Mouse (Mus musculus) skeletal muscle tissue, adult 2 months (tissue): ENCODE data around the gene Tsc2.

Experiments used
- DNase-seq: peaks from one replicate; pipeline ENCODE4 v3.0.0-alpha.2; 2012; ENCODE audit warnings: low read depth, low spot score

The Tsc2 gene

DNA sequence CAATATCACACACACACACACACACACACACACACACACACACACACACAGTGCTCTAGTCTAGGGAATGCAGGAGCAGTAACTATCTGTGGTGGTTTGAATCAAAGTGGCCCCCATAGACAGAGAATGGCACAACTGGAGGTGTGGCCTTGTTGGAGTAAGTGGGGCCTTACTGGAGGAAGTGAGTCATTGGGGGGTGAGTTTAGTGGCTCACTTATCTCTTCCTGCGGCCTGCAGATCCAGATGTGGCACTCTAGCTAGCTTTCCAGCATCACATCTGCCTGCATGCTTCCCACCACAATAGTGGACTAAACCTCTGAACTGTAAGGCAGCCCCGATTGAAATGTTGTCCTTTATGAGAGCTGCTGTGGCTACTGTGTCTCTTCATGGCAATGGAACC, 21.7 kb downstream of the Tsc2 start:
- no peak for DNase-seq

DNA sequence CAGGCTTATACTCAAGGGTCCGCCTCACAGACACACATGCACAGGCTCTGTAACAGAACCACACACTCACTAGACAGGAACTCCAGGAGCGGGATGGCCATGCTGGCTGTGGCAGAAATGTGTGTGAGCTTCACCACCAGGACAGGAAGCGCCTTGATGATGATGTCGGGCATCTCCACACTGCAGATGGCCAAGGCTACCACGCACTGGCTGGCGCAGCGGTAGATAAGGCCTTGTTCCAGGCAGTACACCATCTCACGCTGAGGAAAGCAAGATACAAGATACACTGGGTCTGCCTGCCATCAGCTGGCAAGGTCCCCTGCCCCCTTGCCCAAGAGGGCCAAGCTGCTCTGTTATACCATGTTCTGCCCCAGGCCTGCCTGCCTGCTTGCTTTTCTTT, 23.6 kb downstream of the Tsc2 start:
- DNase-seq = no peak

DNA sequence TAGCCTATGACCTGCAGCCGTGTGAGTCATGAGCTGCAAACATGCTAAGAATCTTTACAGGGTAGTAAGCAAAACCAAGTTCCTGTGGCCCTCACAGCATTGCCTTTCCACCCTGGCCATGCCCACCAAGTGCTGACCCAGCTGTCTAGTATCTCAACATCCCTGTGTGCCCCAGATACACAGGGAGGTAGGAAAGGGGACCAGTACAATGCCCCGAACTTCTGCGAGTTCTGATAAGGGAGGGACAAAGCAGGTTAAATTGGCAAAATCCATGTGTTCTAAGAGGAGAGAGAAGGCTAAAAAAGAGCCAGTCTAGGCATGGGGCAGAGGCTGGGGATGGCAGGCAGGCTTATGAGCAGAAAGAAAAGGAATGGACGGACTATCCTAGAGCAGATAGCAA, 24.1 kb downstream of the Tsc2 start:
- no peak for DNase-seq

GRCm38 (mm10) chr17:24604557-24604956, 27.9 kb downstream of the Tsc2 start:
- no peak for DNase-seq

DNA sequence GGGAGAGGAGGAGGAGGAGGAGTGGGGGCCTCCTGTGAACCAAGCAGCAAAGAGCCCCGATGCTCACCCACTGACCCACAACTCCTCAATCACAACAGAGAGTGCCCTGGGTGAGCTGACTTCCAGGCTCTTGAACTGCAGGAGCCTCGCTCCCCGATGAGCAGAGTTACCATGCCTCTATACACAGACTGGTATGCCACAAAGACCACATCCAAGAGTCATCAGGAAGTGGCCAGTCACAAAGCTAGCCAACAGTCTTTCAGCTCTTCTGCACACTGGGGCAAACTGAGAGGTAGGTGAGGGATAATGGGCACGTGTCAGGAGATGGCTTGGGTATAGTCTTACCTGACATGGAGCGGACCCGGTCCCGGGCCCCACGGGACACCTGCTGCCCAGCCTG, 28.5 kb downstream of the Tsc2 start:
- no peak for DNase-seq

- no peak for DNase-seq
Observed at GRCm38 (mm10) chr17:24600502-24600901, 31.9 kb downstream of the Tsc2 start.

GRCm38 (mm10) chr17:24597989-24598388, 34.4 kb downstream of the Tsc2 start:
- no peak for DNase-seq

GRCm38 (mm10) chr17:24596471-24597183, 35.8 kb downstream of the Tsc2 start:
- DNase-seq = no peak

GRCm38 (mm10) chr17:24596073-24596466, 36.4 kb downstream of the Tsc2 start:
- no peak for DNase-seq

- DNase-seq = no peak
Observed at GRCm38 (mm10) chr17:24595126-24596072, 37.0 kb downstream of the Tsc2 start.

- no peak for DNase-seq
Observed at GRCm38 (mm10) chr17:24593992-24594890, 38.2 kb downstream of the Tsc2 start.

- DNase-seq = no peak
Observed at GRCm38 (mm10) chr17:24593248-24593647, 39.2 kb downstream of the Tsc2 start.

DNA sequence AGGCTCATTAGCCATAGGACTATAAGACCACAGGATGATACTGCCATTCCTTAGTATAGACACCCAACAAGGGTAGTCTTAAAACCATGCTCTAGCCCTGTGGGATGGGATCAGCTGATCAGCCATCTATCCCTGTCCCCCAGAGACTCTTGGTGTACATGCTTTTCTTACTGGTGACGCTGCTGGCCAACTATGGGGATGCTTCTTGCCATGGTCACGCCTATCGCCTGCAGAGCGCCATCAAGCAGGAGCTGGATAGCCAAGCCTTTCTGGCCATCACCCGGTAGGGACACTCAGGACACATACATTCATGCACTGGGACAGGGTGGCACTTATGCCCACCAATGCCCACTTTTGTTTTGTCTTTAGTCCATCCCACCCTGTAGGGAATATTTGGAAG, 40.7 kb downstream of the Tsc2 start:
- DNase-seq = no peak

- no peak for DNase-seq
Observed at GRCm38 (mm10) chr17:24590943-24591342, 41.5 kb downstream of the Tsc2 start.

DNA sequence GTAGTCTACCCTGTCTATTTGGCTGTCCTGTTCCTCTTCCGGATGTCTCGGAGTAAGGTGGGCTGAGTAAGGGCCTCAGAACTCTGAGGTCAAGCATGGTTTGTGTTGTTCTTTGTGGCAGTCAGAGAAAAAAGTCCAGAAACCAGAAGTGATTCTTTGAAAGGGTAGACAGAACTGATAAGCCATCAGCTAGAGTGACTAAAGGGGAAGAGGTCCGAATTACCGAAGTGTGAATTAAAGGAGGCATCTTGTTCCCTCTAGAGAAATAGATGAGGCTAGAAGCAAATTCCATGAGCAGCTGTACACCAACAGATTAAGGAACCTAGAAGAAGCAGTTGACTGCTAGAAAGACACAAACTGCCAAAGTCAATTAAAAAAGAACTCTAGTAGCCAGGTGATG, 45.9 kb downstream of the Tsc2 start:
- no peak for DNase-seq

DNA sequence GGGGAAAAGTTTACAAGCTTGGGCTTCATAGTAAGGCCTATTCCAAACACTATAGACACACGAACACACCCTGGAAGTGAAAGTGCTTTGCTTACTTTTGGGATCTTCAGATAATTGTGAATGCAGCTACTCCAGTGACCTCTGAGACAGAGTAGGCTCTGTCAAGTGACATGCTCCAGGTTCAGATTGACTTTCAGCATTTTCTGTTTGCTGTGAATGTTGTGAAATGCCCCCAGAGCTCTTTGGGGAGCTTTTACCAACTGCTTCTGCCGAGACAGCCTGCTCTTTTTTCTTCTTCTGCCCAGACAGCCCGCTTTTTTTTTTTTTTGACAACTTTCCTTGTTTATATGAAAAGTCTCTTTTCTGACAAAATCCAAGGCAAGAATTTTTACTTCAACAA, 47.9 kb downstream of the Tsc2 start:
- DNase-seq = no peak

DNA sequence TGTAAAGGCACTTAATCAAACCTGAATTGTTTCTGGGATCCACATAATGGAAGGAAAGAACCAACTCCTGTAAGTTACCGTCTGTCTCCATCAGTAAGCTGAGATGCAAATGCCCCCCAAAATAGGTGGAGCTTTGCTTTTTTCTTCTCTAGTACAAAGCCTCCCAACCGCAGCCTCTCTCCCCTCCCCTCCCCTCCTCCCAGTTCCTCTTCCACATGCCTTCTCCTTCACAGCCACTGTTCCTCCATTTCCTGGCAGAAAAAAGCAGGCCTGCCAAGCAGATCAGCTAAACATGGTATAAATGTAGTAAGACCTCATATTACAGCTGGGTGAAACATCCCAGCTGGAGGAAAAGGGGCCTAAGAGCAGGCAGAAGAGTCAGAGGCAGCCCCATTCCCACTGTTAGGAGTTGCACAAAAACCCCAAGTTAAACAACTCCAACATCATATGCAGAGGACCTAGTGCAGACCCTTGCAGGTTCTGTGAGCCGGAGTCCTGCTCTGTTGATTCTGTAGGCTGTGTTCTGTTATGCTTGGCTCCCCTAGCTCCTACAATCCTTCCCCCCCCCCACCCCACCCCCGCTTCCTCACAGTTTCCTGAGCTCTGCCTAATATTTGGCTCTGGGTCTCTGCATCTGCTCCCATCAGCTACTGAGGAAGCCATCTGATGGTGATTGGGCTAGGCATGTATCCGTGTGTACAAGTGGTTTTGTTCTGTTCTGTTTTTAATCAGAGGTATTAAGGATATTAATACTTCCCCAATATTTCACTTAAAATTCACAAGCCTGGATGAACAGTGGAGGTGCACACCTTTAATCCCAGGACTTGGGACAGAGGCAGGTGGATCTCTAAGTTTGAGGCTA, 48.6 kb downstream of the Tsc2 start:
- DNase-seq = no peak

DNA sequence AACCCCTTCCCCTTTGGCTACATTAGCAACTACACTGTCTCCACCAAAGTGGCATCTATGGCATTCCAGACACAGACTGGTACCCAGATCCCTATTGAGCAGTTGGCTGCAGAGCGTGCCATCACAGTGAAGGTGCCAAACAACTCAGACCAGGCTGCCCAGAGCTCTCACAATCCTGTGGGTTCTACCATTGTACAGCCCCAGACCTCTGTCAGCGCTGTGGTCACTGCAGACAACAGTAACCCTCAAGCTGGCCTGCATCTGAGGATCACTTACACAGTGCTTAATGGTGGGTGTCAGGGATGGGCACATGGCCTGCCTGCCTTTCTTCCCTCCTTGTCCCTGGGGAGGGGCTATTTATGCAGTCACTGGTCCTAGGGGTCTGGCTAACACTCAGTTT, 52.1 kb downstream of the Tsc2 start:
- DNase-seq = no peak

DNA sequence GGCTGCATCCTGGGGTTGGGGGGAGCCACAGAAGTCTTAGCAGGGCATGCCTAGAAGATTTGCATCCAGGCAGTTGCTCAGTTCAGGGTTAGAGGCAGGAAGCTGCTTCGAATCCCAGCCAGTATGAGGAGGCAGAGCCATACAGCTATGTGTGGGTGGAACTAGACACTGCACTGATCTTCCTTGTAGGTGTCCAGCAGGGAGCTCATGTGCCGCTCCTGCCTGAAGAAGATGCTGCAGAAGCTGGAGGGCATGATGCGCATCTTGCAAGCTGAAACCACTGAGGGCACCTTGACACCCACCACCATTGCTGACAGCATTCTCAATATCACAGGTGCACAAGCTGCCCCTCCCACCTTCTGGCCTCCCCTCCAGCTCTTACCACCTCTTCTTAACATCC, 52.9 kb downstream of the Tsc2 start:
- DNase-seq = no peak

DNA sequence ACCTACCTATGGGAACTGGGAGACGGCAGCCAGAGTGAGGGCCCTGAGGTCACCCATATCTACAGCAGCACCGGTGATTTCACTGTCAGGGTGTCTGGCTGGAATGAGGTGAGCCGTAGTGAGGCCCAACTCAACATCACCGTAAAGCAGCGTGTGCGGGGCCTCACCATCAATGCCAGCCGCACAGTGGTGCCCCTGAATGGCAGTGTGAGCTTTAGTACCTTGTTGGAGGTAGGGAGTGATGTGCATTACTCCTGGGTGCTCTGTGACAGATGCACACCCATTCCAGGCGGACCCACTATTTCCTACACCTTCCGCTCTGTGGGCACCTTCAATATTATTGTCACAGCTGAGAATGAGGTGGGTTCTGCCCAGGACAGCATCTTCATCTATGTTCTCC, 58.6 kb downstream of the Tsc2 start:
- DNase-seq = no peak

- no peak for DNase-seq
Observed at GRCm38 (mm10) chr17:24572651-24573245, 59.7 kb downstream of the Tsc2 start.
